Mouse (Mus musculus): Measurements from ENCODE around the gene Olfr1080.
"Not testable (repeated sequence)": the region's sequence is repeated elsewhere in the genome, so short reads cannot be mapped to it uniquely, and the experiment has no call there.

The Olfr1080 gene

DNA sequence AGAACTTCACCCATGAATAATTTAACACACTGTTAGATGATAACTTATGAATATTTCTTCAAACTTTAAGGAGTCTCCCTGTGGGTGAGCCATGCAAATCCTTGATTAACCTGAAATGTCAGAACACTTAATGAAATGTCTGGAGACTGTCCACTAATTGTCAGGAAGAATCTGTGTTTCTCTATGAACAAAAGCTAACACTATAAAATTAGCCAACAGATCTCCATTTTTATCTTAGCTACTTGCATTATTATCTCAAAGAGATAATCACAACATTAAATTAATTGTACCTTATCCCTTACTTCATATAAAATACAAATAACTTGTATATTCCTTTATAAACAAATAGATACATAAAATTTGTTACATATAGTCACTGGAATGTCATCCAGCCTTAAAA lies at the start of gene Olfr1080:
Olfr1080 (minus strand) TSS at position 101 of the 400 bp plus-strand sequence.
- DNase-seq: not testable (repeated sequence)

DNA sequence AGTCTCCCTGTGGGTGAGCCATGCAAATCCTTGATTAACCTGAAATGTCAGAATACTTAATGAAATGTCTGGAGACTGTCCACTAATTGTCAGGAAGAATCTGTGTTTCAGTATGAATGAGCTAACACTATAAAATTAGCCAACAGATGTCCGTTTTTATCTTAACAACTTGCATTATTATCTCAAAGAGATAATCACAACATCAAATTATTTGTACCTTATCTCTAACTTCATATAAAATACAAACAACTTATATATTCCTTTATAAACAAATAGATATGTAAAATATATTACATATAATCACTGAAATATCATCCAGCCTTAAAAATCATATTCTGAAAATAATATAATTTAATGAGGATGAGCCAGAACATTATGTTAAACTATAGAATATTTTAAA lies 40.8 kb upstream of the Olfr1080 start, which contains the start of gene Olfr1082:
Olfr1082 (minus strand) TSS at position 101 of the 400 bp plus-strand sequence.
- not testable (repeated sequence) for DNase-seq

DNA sequence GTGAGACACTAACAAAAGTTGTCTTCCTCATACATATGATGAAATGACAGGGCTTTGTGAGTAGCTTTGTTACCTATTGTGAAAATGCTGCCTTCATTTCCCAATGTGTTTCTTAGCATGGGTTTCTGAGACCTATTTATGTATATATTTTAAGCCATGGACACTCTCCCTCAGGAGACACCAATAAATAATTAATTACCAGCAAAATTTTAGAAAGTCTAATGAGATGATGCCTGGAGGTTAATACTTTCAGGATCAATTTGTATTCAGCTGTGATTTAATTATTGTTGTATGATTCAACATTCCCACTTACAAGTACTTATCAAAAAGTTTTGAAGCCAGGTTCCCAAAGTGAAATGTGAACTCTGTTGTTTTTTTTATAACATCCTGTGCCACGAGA lies 15.7 kb downstream of the Olfr1080 start, which contains the start of gene Olfr1079:
Olfr1079 (minus strand) TSS at position 101 of the 400 bp plus-strand sequence.
- DNase-seq: no peak

DNA sequence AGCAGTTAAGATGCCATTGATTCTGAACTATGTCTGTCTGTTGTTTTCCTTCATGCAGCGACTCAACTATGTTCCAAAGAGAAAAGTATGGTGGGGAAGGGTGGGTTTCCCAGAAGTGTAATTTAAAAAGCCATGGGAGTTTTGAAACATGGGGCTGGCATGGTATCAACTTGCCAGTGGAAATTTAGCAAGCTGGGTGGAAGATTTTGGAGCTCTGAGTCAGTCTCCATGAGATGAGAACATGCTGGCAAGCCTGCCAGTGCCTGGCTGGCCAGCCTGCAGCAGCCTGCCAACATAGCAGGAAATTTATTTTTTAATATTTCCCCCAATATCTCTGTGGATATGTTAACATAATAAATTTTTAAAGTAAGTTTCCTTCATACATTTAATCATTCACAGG lies 27.0 kb downstream of the Olfr1080 start:
- DNase-seq: no peak

DNA sequence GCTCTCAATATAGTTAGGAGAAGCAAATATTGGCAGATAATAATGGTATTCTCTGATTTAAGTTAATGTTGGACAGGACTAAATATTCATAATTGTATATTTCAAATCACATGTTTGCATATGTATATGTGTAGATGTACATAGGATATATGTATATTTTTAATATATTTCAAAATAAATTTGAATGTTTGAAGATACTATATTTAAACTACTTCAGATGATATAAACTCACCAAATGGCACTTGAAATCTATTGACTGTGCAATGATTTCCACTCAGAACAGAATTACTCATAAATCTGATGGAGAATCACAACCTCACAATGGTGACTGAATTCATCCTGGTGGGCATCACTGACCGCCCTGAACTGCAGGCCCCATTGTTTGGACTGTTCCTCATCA lies 49.9 kb downstream of the Olfr1080 start, which contains the start of gene Olfr1076:
Olfr1076 (plus strand) TSS at position 301 of the 400 bp plus-strand sequence.
- DNase-seq: no peak
